Comparison of ENCODE assay signal across 20 mouse cellular contexts in genomic region chr19:45616735-45617134, GRCm38 (mm10). TPM values are rescaled to one million over a fixed set of nuclear protein-coding genes. Genes with fewer than 3 reads are reported as not detected.
A peak's percentile ranks its signal among the peaks of the same experiment; 100 is the strongest.
DNase-seq lines count a peak whose midpoint lies in the region; ATAC-seq lines count a peak whose summit lies in the region.
"Had no signal": no experiment of that assay in that cellular context is flagged by ENCODE, and none has a peak within 500 bp of the region (broad histone marks: within the 10 kb centered on the region; RNA-seq: fewer than 3 reads in every experiment).

No protein-coding gene starts in this region.

- H3K4me2 ChIP-seq in forebrain, embryonic 11.5 days (ENCODE audit: low read depth, low read length, severe bottlenecking) = no peak overlapping the region
- H3K4me2 ChIP-seq in forebrain, embryonic 15.5 days (replicated peaks) = no peak overlapping the region
- no peak overlapping the region for H3K4me2 ChIP-seq in midbrain, embryonic 15.5 days
- H3K4me2 ChIP-seq in embryonic facial prominence, embryonic 11.5 days (ENCODE audit: low read depth, low read length) = no peak overlapping the region
- H3K4me2 ChIP-seq in intestine, embryonic 16.5 days (ENCODE audit: low read depth, low read length) = no peak overlapping the region
- H3K4me2 ChIP-seq: embryonic facial prominence, embryonic 12.5 days had no signal

- H3K9me3 ChIP-seq in forebrain, embryonic 11.5 days (ENCODE audit: control insufficient read depth, low read length) = no peaks in the 10 kb centered on the region
- H3K9me3 ChIP-seq in forebrain, embryonic 15.5 days = no peaks in the 10 kb centered on the region
- H3K9me3 ChIP-seq in midbrain, embryonic 10.5 days (replicated peaks) = no peaks in the 10 kb centered on the region
- no peaks in the 10 kb centered on the region for H3K9me3 ChIP-seq in midbrain, embryonic 15.5 days
- H3K9me3 ChIP-seq in embryonic facial prominence, embryonic 11.5 days (replicated peaks; ENCODE audit: control insufficient read depth, low read length) = no peaks in the 10 kb centered on the region
- H3K9me3 ChIP-seq in intestine, embryonic 16.5 days (ENCODE audit: control insufficient read depth, low read length) = no peaks in the 10 kb centered on the region
- H3K9me3 ChIP-seq: embryonic facial prominence, embryonic 12.5 days; heart, embryonic 10.5 days had no signal

- H3K9ac ChIP-seq in forebrain, embryonic 11.5 days (ENCODE audit: low read length) = no peak overlapping the region; the same call in 1 of the 2 replicates
- H3K9ac ChIP-seq in forebrain, embryonic 15.5 days (replicated peaks) = no peak overlapping the region
- no peak overlapping the region for H3K9ac ChIP-seq in midbrain, embryonic 15.5 days
- no peak overlapping the region for H3K9ac ChIP-seq in embryonic facial prominence, embryonic 11.5 days (replicated peaks; ENCODE audit: low read length)
- H3K9ac ChIP-seq in intestine, embryonic 16.5 days (ENCODE audit: low read depth, low read length) = no peak overlapping the region
- H3K9ac ChIP-seq: embryonic facial prominence, embryonic 12.5 days had no signal

- H3K27ac ChIP-seq in forebrain, embryonic 11.5 days (ENCODE audit: low read depth, low read length) = no peak overlapping the region
- H3K27ac ChIP-seq in forebrain, embryonic 15.5 days (replicated peaks) = no peak overlapping the region
- peak overlapping the region; percentile 73 for H3K27ac ChIP-seq in midbrain, embryonic 10.5 days (replicated peaks)
- no peak overlapping the region for H3K27ac ChIP-seq in midbrain, embryonic 15.5 days
- no peak overlapping the region for H3K27ac ChIP-seq in embryonic facial prominence, embryonic 11.5 days (replicated peaks; ENCODE audit: low read depth, low read length)
- H3K27ac ChIP-seq in intestine, embryonic 16.5 days (ENCODE audit: low read length) = no peak overlapping the region
- H3K27ac ChIP-seq: embryonic facial prominence, embryonic 12.5 days; heart, embryonic 10.5 days had no signal

- H3K27me3 ChIP-seq in forebrain, embryonic 11.5 days (ENCODE audit: control insufficient read depth, insufficient read depth, low read length) = peaks cover 17% of the 10 kb centered on the region
- H3K27me3 ChIP-seq in forebrain, embryonic 15.5 days = no peaks in the 10 kb centered on the region; the same call in 1 of the 2 replicates
- peaks cover 93% of the 10 kb centered on the region for H3K27me3 ChIP-seq in midbrain, embryonic 10.5 days (ENCODE audit: low read depth, poor library complexity, severe bottlenecking)
- no peaks in the 10 kb centered on the region for H3K27me3 ChIP-seq in midbrain, embryonic 15.5 days (replicated peaks)
- H3K27me3 ChIP-seq in embryonic facial prominence, embryonic 11.5 days (ENCODE audit: control insufficient read depth, insufficient read depth, low read length) = no peaks in the 10 kb centered on the region
- no peaks in the 10 kb centered on the region for H3K27me3 ChIP-seq in intestine, embryonic 16.5 days (replicated peaks; ENCODE audit: control insufficient read depth, insufficient read depth, low read length)
- H3K27me3 ChIP-seq: CH12.LX; embryonic facial prominence, embryonic 12.5 days; Patski had no signal

- peaks cover 22% of the 10 kb centered on the region for H3K4me1 ChIP-seq in forebrain, embryonic 11.5 days (replicated peaks; ENCODE audit: control insufficient read depth, insufficient read depth, low read length)
- H3K4me1 ChIP-seq in forebrain, embryonic 15.5 days = peaks cover 31% of the 10 kb centered on the region
- H3K4me1 ChIP-seq in midbrain, embryonic 10.5 days = peaks cover 59% of the 10 kb centered on the region
- peaks cover 27% of the 10 kb centered on the region for H3K4me1 ChIP-seq in midbrain, embryonic 15.5 days
- H3K4me1 ChIP-seq in embryonic facial prominence, embryonic 11.5 days (ENCODE audit: control insufficient read depth, insufficient read depth, low read length) = peaks cover 10% of the 10 kb centered on the region
- peaks cover 7% of the 10 kb centered on the region for H3K4me1 ChIP-seq in intestine, embryonic 16.5 days (ENCODE audit: control insufficient read depth, insufficient read depth, low read length)

- 8% methylated on average over 7 of the region's 7 CpGs for WGBS in forebrain, embryonic 11.5 days
- WGBS in forebrain, embryonic 15.5 days = 12% methylated on average over 7 of the region's 7 CpGs
- 26% methylated on average over 7 of the region's 7 CpGs for WGBS in midbrain, embryonic 10.5 days
- 12% methylated on average over 7 of the region's 7 CpGs for WGBS in midbrain, embryonic 15.5 days
- WGBS in embryonic facial prominence, embryonic 11.5 days = 25% methylated on average over 7 of the region's 7 CpGs
- 50% methylated on average over 7 of the region's 7 CpGs for WGBS in intestine, embryonic 16.5 days

- no peak overlapping the region for H3K4me3 ChIP-seq in forebrain, embryonic 11.5 days (ENCODE audit: low read depth, low read length)
- H3K4me3 ChIP-seq in forebrain, embryonic 15.5 days = no peak overlapping the region
- H3K4me3 ChIP-seq in midbrain, embryonic 10.5 days = 0 out of 2 replicates have a peak overlapping the region, but pooled peaks have one; percentile 14
- H3K4me3 ChIP-seq in midbrain, embryonic 15.5 days = no peak overlapping the region
- H3K4me3 ChIP-seq in embryonic facial prominence, embryonic 11.5 days (ENCODE audit: low read depth, low read length) = no peak overlapping the region
- H3K4me3 ChIP-seq in intestine, embryonic 16.5 days (ENCODE audit: low read length) = no peak overlapping the region
- H3K4me3 ChIP-seq: embryonic facial prominence, embryonic 12.5 days; heart, embryonic 10.5 days had no signal

- ATAC-seq in forebrain, embryonic 11.5 days (replicated peaks; ENCODE audit: low FRiP score) = peak; percentile 51; the same call in 1 of the 2 replicates
- no peak for ATAC-seq in forebrain, embryonic 15.5 days (replicated peaks)
- ATAC-seq in midbrain, embryonic 15.5 days (replicated peaks) = no peak
- no peak for ATAC-seq in embryonic facial prominence, embryonic 11.5 days (replicated peaks; ENCODE audit: insufficient number of reproducible peaks, low FRiP score, low TSS enrichment, low read depth)
- no peak for ATAC-seq in intestine, embryonic 16.5 days
- ATAC-seq: activated CD4-positive, CD25-positive, alpha-beta regulatory T cell, adult 4 months; inflammation-experienced regulatory T-cells, adult 6 months; Patski had no signal

- H3K36me3 ChIP-seq in forebrain, embryonic 11.5 days (ENCODE audit: control insufficient read depth, insufficient read depth, low read length) = no peaks in the 10 kb centered on the region
- no peaks in the 10 kb centered on the region for H3K36me3 ChIP-seq in forebrain, embryonic 15.5 days
- H3K36me3 ChIP-seq in midbrain, embryonic 10.5 days = no peaks in the 10 kb centered on the region
- no peaks in the 10 kb centered on the region for H3K36me3 ChIP-seq in midbrain, embryonic 15.5 days (replicated peaks)
- H3K36me3 ChIP-seq in embryonic facial prominence, embryonic 11.5 days (replicated peaks; ENCODE audit: control insufficient read depth, insufficient read depth, low read depth, low read length) = no peaks in the 10 kb centered on the region
- H3K36me3 ChIP-seq in intestine, embryonic 16.5 days (ENCODE audit: control insufficient read depth, insufficient read depth, low read length) = no peaks in the 10 kb centered on the region

- no peak for DNase-seq in forebrain, embryonic 11.5 days (ENCODE audit: low spot score)
- peak; percentile 38 for DNase-seq in midbrain, embryonic 10.5 days (ENCODE audit: low spot score)
- DNase-seq in embryonic facial prominence, embryonic 11.5 days (ENCODE audit: low spot score) = peak; percentile 6
- DNase-seq: adrenal gland, postnatal 14 days; cerebellum, adult 11-12 months; cerebellum, adult 9-10 months; cerebellum, postnatal 25 days; gastrocnemius, postnatal 10 days; heart, adult 18-20 months; heart, postnatal 10 days; heart, postnatal 4 days had no signal

RNA-seq across cellular contexts. Expression of gene Fbxw4, which starts 43.4 kb away (rescaled TPM):
- polyA plus RNA-seq in forebrain, embryonic 11.5 days (2014; fragmentation: Nextera tagmentation; extraction: Ambion mirVana) = 5.0 and 7.3 TPM in 2 replicates
- polyA plus RNA-seq in forebrain, embryonic 15.5 days (2015; fragmentation: Nextera tagmentation; extraction: Ambion mirVana) = 5.0 and 5.4 TPM in 2 replicates
- polyA plus RNA-seq in midbrain, embryonic 10.5 days (2016; fragmentation: Nextera tagmentation; extraction: Ambion mirVana) = 3.3 and 3.9 TPM in 2 replicates
- 6.1 and 7.8 TPM in 2 replicates for polyA plus RNA-seq in midbrain, embryonic 15.5 days (2015; fragmentation: Nextera tagmentation; extraction: Ambion mirVana)
- polyA plus RNA-seq in embryonic facial prominence, embryonic 11.5 days (2014; fragmentation: Nextera tagmentation; extraction: Ambion mirVana) = 3.1 and 3.5 TPM in 2 replicates
- polyA plus RNA-seq in intestine, embryonic 16.5 days (2015; fragmentation: Nextera tagmentation; extraction: Ambion mirVana) = 2.5 and 2.8 TPM in 2 replicates

RNA-seq across cellular contexts. Expression of gene Gm17018, which starts 56.3 kb away (rescaled TPM):
- polyA plus RNA-seq in forebrain, embryonic 11.5 days (2014; fragmentation: Nextera tagmentation; extraction: Ambion mirVana) = 49.7 and 53.9 TPM in 2 replicates
- 43.4 and 46.9 TPM in 2 replicates for polyA plus RNA-seq in forebrain, embryonic 15.5 days (2015; fragmentation: Nextera tagmentation; extraction: Ambion mirVana)
- 47.2 and 47.9 TPM in 2 replicates for polyA plus RNA-seq in midbrain, embryonic 10.5 days (2016; fragmentation: Nextera tagmentation; extraction: Ambion mirVana)
- 60.3 and 65.8 TPM in 2 replicates for polyA plus RNA-seq in midbrain, embryonic 15.5 days (2015; fragmentation: Nextera tagmentation; extraction: Ambion mirVana)
- 50.1 and 54.5 TPM in 2 replicates for polyA plus RNA-seq in embryonic facial prominence, embryonic 11.5 days (2014; fragmentation: Nextera tagmentation; extraction: Ambion mirVana)
- polyA plus RNA-seq in intestine, embryonic 16.5 days (2015; fragmentation: Nextera tagmentation; extraction: Ambion mirVana) = 30.4 and 34.6 TPM in 2 replicates

RNA-seq across cellular contexts. Expression of gene Poll, which starts 56.4 kb away (rescaled TPM):
- polyA plus RNA-seq in forebrain, embryonic 11.5 days (2014; fragmentation: Nextera tagmentation; extraction: Ambion mirVana) = 22.6 and 24.0 TPM in 2 replicates
- 14.6 and 15.5 TPM in 2 replicates for polyA plus RNA-seq in forebrain, embryonic 15.5 days (2015; fragmentation: Nextera tagmentation; extraction: Ambion mirVana)
- 22.3 and 23.0 TPM in 2 replicates for polyA plus RNA-seq in midbrain, embryonic 10.5 days (2016; fragmentation: Nextera tagmentation; extraction: Ambion mirVana)
- polyA plus RNA-seq in midbrain, embryonic 15.5 days (2015; fragmentation: Nextera tagmentation; extraction: Ambion mirVana) = 13.8 and 14.5 TPM in 2 replicates
- 15.3 and 18.2 TPM in 2 replicates for polyA plus RNA-seq in embryonic facial prominence, embryonic 11.5 days (2014; fragmentation: Nextera tagmentation; extraction: Ambion mirVana)
- 14.5 and 14.7 TPM in 2 replicates for polyA plus RNA-seq in intestine, embryonic 16.5 days (2015; fragmentation: Nextera tagmentation; extraction: Ambion mirVana)
